ENCODE assay signal across 8 mouse cellular contexts in genomic region chr15:6564977-6565421, GRCm38 (mm10). TPM values are rescaled to one million over a fixed set of nuclear protein-coding genes. Genes with fewer than 3 reads are reported as not detected.
A peak's percentile ranks its signal among the peaks of the same experiment; 100 is the strongest.
DNase-seq lines count a peak whose midpoint lies in the region; ATAC-seq and TF ChIP-seq lines count a peak whose summit lies in the region.

No protein-coding gene starts in this region.

- H3K9me3 ChIP-seq in embryonic facial prominence, embryonic 11.5 days (replicated peaks; ENCODE audit: control insufficient read depth, low read length): no peaks in the 10 kb centered on the region
- no peaks in the 10 kb centered on the region for H3K9me3 ChIP-seq in heart, embryonic 10.5 days
- H3K9me3 ChIP-seq in lung, postnatal 0 days (ENCODE audit: low read length): no peaks in the 10 kb centered on the region

- H3K9ac ChIP-seq in embryonic facial prominence, embryonic 11.5 days (replicated peaks; ENCODE audit: low read length): no peak overlapping the region
- no peak overlapping the region; the same call in 1 of the 2 replicates for H3K9ac ChIP-seq in lung, postnatal 0 days (replicated peaks; ENCODE audit: low read depth)

- no peaks in the 10 kb centered on the region for H3K27me3 ChIP-seq in embryonic facial prominence, embryonic 11.5 days (ENCODE audit: control insufficient read depth, insufficient read depth, low read length)
- no peaks in the 10 kb centered on the region for H3K27me3 ChIP-seq in heart, embryonic 10.5 days (ENCODE audit: insufficient read depth, poor library complexity, severe bottlenecking)
- no peaks in the 10 kb centered on the region for H3K27me3 ChIP-seq in lung, postnatal 0 days (replicated peaks; ENCODE audit: insufficient read depth, low read length)

- H3K27ac ChIP-seq in embryonic facial prominence, embryonic 11.5 days (replicated peaks; ENCODE audit: low read depth, low read length): no peak overlapping the region
- H3K27ac ChIP-seq in heart, embryonic 10.5 days: peak overlapping the region; percentile 89
- H3K27ac ChIP-seq in lung, postnatal 0 days (ENCODE audit: low read length): no peak overlapping the region

- H3K36me3 ChIP-seq in embryonic facial prominence, embryonic 11.5 days (replicated peaks; ENCODE audit: control insufficient read depth, insufficient read depth, low read depth, low read length): no peaks in the 10 kb centered on the region
- H3K36me3 ChIP-seq in heart, embryonic 10.5 days: no peaks in the 10 kb centered on the region
- H3K36me3 ChIP-seq in lung, postnatal 0 days (ENCODE audit: insufficient read depth, low read length): no peaks in the 10 kb centered on the region

- peak; percentile 91 for ATAC-seq in embryonic facial prominence, embryonic 11.5 days (replicated peaks; ENCODE audit: insufficient number of reproducible peaks, low FRiP score, low TSS enrichment, low read depth)
- peak; percentile 78 for ATAC-seq in lung, postnatal 0 days

- no peak for TF ChIP-seq CTCF in lung, postnatal 0 days (IDR thresholded peaks at IDR 0.05)

- 4% methylated on average over 11 of the region's 11 CpGs for WGBS in embryonic facial prominence, embryonic 11.5 days
- 7% methylated on average over 11 of the region's 11 CpGs for WGBS in heart, embryonic 10.5 days
- WGBS in lung, postnatal 0 days: 2% methylated on average over 11 of the region's 11 CpGs

- H3K4me2 ChIP-seq in embryonic facial prominence, embryonic 11.5 days (ENCODE audit: low read depth, low read length): peak overlapping the region; percentile 36
- peak overlapping the region; percentile 60 for H3K4me2 ChIP-seq in lung, postnatal 0 days (replicated peaks; ENCODE audit: low read depth, low read length)

- H3K4me1 ChIP-seq in embryonic facial prominence, embryonic 11.5 days (ENCODE audit: control insufficient read depth, insufficient read depth, low read length): no peaks in the 10 kb centered on the region
- H3K4me1 ChIP-seq in heart, embryonic 10.5 days: peaks cover 15% of the 10 kb centered on the region
- no peaks in the 10 kb centered on the region; the same call in 1 of the 2 replicates for H3K4me1 ChIP-seq in lung, postnatal 0 days (ENCODE audit: insufficient read depth, low read depth, low read length)

- peak; percentile 43 for DNase-seq in right cerebral cortex, postnatal 14 days
- DNase-seq in right cerebral cortex, adult 18-20 months: no peak
- DNase-seq in embryonic facial prominence, embryonic 11.5 days (ENCODE audit: low spot score): peak; percentile 80
- peak; percentile 92 for DNase-seq in heart, embryonic 10.5 days (ENCODE audit: low spot score)
- DNase-seq in kidney, adult 9 months: peak; percentile 95
- peak; percentile 69 for DNase-seq in lung, postnatal 0 days (ENCODE audit: low spot score)
- peak; percentile 50 for DNase-seq in ovary, postnatal 14 days (ENCODE audit: low spot score)
- no peak for DNase-seq in cerebellum, adult 8-10 months

- no peak overlapping the region for H3K4me3 ChIP-seq in embryonic facial prominence, embryonic 11.5 days (ENCODE audit: low read depth, low read length)
- peak overlapping the region; percentile 50 for H3K4me3 ChIP-seq in heart, embryonic 10.5 days
- peak overlapping the region; percentile 12; the same call in 1 of the 2 replicates for H3K4me3 ChIP-seq in lung, postnatal 0 days (ENCODE audit: low read depth, low read length)

- 0 out of 2 replicates have a peak, but pooled peaks have one; percentile 6 for TF ChIP-seq EP300 in lung, postnatal 0 days (IDR thresholded peaks at IDR 0.05)

RNA-seq across cellular contexts. Expression of gene Fyb, which starts 42.3 kb away (rescaled TPM):
- 2.2 and 2.8 TPM in 2 replicates for polyA plus RNA-seq in embryonic facial prominence, embryonic 11.5 days (2014; fragmentation: Nextera tagmentation; extraction: Ambion mirVana)
- polyA plus RNA-seq in heart, embryonic 10.5 days (2016; fragmentation: Nextera tagmentation; extraction: Ambion mirVana): 2.1 and 4.7 TPM in 2 replicates
- polyA plus RNA-seq in lung, postnatal 0 days (2015; fragmentation: Nextera tagmentation; extraction: Ambion mirVana): 7.5 TPM in 2 replicates

Comparison
In these comparisons a context has a peak if more than half of its experiments do, and no peak if none do; other contexts are left out.
1. DNase-seq: peak in right cerebral cortex, postnatal 14 days (single experiment), embryonic facial prominence, embryonic 11.5 days (single experiment), heart, embryonic 10.5 days (single experiment), kidney, adult 9 months (single experiment), lung, postnatal 0 days (single experiment) and ovary, postnatal 14 days (single experiment); none in right cerebral cortex, adult 18-20 months (single experiment) and cerebellum, adult 8-10 months (single experiment).